Mouse (Mus musculus): ENCODE measurements around the gene Ly6g6e.

The Ly6g6e gene

DNA sequence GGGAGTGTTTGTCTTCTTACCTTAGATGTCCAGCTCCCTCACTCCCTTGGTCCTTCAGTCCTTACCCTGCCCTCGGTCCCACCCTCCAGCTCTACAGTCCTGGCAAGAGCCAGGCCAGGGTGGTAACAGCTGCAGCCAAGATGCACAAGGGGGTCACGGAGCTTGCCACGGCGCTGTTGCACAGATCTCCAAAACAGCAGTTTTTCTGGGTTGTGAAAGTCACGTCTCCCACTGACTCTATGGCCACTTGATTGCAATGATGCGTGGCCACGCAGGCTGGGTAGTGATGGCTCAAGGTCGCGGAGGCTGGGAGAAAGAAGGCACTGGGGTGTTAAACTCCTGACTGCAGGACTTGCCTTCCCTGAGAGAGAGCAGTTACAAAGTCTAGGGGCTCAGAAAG, 5.2 kb upstream of the Ly6g6e start:
- no peak for DNase-seq (ENCODE audit: low read depth)

DNA sequence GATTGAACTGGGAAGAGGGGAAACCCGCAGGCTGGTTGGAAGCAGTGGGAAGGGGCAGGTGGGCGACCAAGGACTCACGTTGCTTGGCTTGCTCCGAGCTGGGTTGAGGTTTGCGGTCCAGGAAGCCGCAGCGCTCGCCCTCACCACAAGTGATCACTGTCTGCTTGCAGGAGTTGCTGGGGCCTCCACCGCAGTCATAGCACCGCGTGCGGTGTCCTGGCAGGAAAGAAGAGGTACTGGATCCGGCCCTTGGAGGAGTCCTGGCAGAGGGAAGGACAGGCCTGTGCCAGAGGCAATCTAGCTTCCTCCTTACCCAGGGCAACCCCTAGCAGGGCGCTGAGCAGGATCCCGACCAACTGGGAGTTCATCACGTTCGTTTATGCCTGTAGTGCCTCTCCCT, 2.6 kb upstream of the Ly6g6e start:
- DNase-seq (ENCODE audit: low read depth) = no peak

DNA sequence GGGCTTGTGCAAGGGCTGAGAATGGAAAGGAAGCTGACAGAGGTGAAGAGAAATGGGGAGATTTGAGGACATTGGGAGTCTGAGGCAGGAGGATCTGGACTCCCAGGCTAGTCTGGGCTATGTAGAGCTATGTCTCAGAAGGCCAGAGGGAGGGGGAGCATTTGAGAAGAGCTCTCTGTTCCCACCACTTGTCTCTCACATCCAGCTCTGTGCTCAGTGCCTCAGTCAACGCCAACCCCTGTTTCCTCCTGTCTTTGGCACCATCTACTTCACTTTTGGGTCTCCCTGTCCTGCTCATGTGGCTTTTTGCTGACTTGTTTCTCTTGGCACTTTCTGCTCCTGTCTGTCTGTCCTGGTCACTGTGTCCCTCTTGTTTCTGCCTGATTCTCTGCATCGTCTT, 583 bp downstream of the Ly6g6e start:
- no peak for DNase-seq (ENCODE audit: low read depth)

GRCm38 (mm10) chr17:35077786-35078233, 1.1 kb downstream of the Ly6g6e start, which contains the start of gene Ly6g6d:
Gene Ly6g6d (minus strand): TSS chr17:35078065.
- DNase-seq (ENCODE audit: low read depth) = no peak

- no peak for DNase-seq (ENCODE audit: low read depth)
These were observed 3.1 kb downstream of the Ly6g6e start for GRCm38 (mm10) chr17:35079778-35080177.

GRCm38 (mm10) chr17:35080248-35080647, 3.5 kb downstream of the Ly6g6e start:
- DNase-seq (ENCODE audit: low read depth) = no peak

GRCm38 (mm10) chr17:35080710-35081109, 4.0 kb downstream of the Ly6g6e start:
- no peak for DNase-seq (ENCODE audit: low read depth)

- no peak for DNase-seq (ENCODE audit: low read depth)
These were observed 6.3 kb downstream of the Ly6g6e start for GRCm38 (mm10) chr17:35082841-35083576.

DNA sequence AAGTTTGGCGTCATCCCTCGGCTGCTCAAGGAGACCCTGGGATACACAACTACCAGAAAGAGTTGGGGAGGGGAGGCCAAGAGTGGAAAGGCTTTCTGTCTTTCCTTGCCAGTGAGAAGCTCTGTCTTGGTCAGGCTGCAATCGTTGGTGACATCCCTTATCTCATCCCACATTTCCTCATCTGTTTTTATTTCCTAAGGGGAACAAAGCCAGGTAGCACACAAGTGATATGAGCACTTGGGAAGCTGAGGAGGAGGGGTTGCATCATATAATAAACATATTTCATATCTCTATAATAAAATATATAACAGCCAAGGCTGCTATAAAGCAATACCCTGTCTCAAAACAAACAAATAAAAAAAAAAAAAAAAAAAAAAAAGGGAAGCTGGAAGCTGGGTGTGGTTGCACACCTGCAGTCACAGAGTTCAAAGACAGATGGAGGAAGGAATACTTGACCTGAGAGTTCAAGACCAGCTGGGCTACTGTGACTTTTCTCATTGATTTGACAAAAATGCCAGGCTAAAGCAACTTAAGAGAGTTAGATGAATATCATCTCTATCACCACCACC, 7.3 kb downstream of the Ly6g6e start:
- no peak for DNase-seq (ENCODE audit: low read depth)

DNA sequence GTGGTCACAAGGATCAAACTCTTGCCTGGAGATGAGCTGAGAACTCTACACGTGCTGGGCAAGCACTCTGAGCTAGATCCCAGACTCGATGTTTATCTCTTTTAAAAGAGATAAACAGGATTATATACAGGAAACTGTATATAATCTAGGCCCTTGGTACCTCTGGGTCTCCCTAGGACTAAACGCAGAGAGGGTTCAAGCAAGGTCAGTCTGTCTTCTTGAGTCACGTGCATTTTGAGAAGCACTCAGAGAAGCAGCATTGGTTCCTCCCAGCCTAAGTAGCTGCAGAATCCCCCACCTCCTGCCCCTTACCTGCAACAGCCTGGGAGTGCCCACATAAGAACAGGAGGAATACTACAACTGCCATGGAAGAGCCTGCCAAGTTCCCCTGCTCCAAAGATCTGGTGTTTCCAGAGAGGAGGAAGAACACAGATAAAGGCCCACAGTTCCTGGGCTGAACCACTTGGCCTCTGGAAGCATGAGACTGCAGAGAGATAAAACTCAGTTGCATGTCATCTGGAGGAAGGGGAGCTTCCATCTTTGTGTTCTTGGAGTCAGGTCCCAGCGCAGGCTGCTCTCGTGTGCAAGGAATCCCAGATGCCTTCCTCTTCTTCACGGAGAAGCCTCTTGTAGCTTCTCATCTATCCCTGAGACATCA, 8.6 kb downstream of the Ly6g6e start, which contains the start of gene Ly6g6f:
Ly6g6f (minus strand) TSS at position 403 of the 658 bp plus-strand sequence.
- DNase-seq (ENCODE audit: low read depth) = no peak

DNA sequence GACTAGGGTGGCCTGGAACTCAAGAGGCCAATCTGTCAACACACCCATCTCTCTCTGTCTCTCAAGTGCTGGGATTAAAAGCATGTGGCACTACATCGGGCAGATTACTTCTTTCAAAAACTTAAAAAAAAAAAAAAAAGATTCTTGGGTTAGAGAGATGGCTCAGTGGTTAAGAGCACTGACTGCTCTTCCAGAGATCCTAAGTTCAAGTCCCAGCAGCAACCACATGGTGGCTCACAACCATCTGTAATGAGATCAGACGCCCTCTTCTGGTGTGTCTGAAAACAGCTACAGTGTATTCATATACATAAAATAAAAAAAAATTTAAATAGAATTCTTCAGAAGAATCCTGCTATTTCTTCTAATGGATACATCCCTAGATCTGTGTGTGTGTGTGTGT, 11.4 kb downstream of the Ly6g6e start:
- DNase-seq (ENCODE audit: low read depth) = peak; percentile 58

- DNase-seq (ENCODE audit: low read depth) = peak; percentile 97
These were observed 12.3 kb downstream of the Ly6g6e start, which contains the start of gene Abhd16a for GRCm38 (mm10) chr17:35088825-35089644. Gene Abhd16a (plus strand): TSS chr17:35089263.

DNA sequence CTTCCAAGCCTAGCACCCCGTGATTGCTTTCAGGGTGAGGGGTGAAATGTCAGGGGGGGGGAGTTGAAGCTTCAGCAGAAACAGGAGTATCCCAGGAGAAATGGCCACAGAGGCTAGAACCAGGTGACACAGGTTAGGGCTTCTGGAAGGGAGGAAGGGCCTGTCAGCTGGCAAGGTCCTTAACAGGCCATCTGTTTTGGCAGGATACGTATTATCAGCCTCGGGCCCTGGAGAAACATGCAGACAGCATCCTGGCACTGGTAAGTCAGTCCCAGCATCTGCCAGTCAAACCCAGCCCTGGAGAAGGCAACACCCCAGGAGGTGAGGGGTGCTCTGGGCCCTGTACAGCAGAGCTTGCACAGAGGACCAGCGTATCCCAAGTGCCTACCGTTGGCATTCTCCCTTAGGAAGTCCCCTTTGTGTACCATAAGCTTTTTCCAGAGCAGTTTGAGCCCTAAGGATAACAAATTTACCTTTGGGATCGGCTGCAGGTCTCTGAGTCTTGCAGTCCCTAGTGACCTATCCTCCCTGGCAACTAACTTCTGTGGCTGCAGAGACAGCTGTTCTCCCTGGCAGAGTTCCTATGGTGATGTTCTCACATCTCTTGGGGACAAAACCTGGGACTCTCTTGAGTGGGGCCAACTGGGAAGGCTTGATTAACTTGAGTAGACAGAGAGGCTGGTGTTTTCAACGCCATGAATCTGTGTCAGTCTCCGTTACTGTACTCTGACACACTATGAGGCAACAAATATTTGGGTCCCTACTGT, 13.6 kb downstream of the Ly6g6e start:
- peak; percentile 52 for DNase-seq (ENCODE audit: low read depth)

DNA sequence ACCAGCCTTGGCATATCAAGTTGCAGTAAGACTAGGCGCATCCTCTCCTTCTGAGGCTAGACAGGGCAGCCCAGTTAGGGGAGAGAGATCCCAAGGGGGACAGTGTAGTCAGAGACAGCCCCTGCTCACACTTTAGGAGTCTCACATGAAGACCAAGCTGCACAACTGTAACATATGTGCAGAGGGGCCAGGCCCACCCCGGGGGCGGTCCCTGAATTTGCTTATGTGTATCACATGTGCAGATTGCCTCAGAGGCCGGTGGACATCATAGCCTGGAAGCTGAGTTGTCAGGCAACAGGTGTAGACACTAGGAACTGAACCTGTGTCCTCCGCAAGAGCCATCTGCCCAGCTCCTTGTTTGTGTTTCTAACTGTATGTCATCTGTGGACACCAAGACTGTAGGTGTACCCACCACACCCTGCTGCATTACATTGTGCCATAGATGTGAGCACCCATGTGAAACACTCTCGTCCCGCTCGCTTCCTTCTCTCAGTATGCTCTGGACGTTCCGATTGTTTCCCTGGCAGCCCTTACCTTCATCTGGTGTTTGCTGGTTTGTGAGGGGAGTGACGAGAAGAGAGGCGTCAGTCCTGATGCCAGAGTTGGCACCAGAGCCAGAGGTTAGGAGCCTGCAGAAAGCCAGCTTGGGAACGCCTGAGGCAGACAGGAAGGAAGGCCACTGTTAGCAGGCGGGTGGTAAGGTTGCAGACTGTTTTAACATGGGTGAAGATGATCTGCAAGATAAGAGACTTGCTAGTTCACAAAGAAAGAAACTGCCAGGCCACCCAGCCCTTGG, 15.9 kb downstream of the Ly6g6e start:
- DNase-seq (ENCODE audit: low read depth) = no peak

- DNase-seq (ENCODE audit: low read depth) = no peak
These were observed 18.0 kb downstream of the Ly6g6e start for GRCm38 (mm10) chr17:35094475-35095365.

DNA sequence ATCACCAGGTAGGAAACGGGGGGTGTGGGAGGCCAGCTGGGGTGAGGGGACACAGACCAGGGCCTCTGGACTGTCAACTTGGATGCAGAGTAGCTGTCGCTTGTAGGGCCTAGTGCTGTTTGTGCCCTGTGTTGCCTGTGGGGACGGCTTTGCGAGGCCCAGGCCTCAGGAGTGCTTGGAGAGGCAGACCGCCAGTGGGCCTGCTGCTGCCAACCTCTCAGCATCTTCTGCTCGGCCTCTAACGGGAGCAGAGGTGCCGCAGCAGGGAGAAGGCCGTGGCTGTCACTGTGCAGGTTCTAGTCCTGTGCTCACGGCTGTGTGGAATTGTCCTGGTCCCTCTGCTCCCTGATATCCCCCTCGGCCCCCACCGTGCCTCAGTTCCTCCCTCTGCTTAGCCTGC, 19.9 kb downstream of the Ly6g6e start:
- DNase-seq (ENCODE audit: low read depth) = no peak

GRCm38 (mm10) chr17:35097164-35097655, 20.5 kb downstream of the Ly6g6e start:
- DNase-seq (ENCODE audit: low read depth) = no peak

GRCm38 (mm10) chr17:35100196-35100765, 23.6 kb downstream of the Ly6g6e start:
- DNase-seq (ENCODE audit: low read depth) = no peak

DNA sequence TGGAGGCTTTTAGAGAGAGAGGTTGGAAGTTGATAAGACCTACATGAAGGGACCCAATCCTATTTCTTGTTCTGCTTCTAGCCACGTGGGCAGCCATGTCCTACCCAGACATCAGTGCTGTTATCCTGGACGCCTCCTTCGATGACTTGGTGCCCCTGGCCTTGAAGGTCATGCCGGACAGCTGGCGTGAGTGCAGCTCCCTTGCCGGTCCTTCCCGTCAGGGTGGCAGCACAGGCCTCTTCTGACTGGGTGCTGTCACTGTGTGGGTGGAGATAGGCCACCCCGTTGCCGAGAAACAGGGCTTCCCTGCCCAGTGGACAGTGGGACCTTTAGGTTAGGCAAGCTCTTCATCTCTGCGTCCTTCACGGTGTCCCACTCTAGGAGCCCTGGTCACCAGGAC, 24.5 kb downstream of the Ly6g6e start:
- no peak for DNase-seq (ENCODE audit: low read depth)

Data from NIH3T3 (cell line).